Mouse (Mus musculus) kidney, embryonic 14.5 days (tissue): ENCODE measurements around the gene E130308A19Rik. TPM values are rescaled to one million over a fixed set of nuclear protein-coding genes. Genes with fewer than 3 reads are reported as not detected.
"Not testable (repeated sequence)": the region's sequence is repeated elsewhere in the genome, so short reads cannot be mapped to it uniquely, and the experiment has no call there.

ENCODE experiments used
- ATAC-seq: fragments of 200-750 bp; cut with Nextera tagmentation; 2 replicates; pipeline ENCODE4 v1.8.0; 2017; ENCODE audit warnings: moderate number of reproducible peaks, mild to moderate bottlenecking, moderate TSS enrichment, moderate library complexity; ENCODE audit not compliant: low FRiP score, low TSS enrichment
- H3K27ac ChIP-seq: fragments of 300-500 bp; sonication (generic); 2 replicates; pipeline ENCODE4 v1.5.1; 2014; ENCODE audit warnings: low read depth, mild to moderate bottlenecking, low read length, moderate library complexity, mixed read lengths
- H3K27me3 ChIP-seq: fragments of 300-500 bp; sonication (generic); 2 replicates; pipeline ENCODE4 v1.6.1; 2014; ENCODE audit warnings: mild to moderate bottlenecking, low read length; ENCODE audit not compliant: control insufficient read depth, insufficient read depth
- H3K36me3 ChIP-seq: fragments of 300-500 bp; sonication (generic); 2 replicates; pipeline ENCODE4 v1.6.1; 2014; ENCODE audit warnings: low read length, mixed read lengths; ENCODE audit not compliant: control insufficient read depth, insufficient read depth
- H3K4me1 ChIP-seq: fragments of 300-500 bp; sonication (generic); 2 replicates; pipeline ENCODE4 v1.6.1; 2014; ENCODE audit warnings: low read length, mixed read lengths; ENCODE audit not compliant: control insufficient read depth, insufficient read depth
- H3K4me2 ChIP-seq: fragments of 300-500 bp; sonication (generic); replicated peaks from 2 replicates; pipeline ENCODE4 v1.6.1; 2014; ENCODE audit warnings: low read depth, mild to moderate bottlenecking, low read length
- H3K4me3 ChIP-seq: fragments of 300-500 bp; sonication (generic); 2 replicates; pipeline ENCODE4 v1.5.1; 2014; ENCODE audit warnings: mild to moderate bottlenecking, low read length
- H3K9ac ChIP-seq: fragments of 300-500 bp; sonication (generic); 2 replicates; pipeline ENCODE4 v1.6.1; 2014; ENCODE audit warnings: low read depth, mild to moderate bottlenecking, low read length, moderate library complexity
- H3K9me3 ChIP-seq: fragments of 300-500 bp; sonication (generic); 2 replicates; pipeline ENCODE4 v1.6.1; 2016; ENCODE audit warnings: low read length; ENCODE audit not compliant: control insufficient read depth
- WGBS: fragments of 180-500 bp; shearing (Covaris S2); extraction: QIAGEN DNeasy Blood & Tissue Kit; methylation state at CpG from one replicate; pipeline ENCODE4 v1.1.7; 2014; 5-methylcytosine and 5-hydroxymethylcytosine counted together
- polyA plus RNA-seq: library from polyadenylated mRNA; unstranded; fragments of >200 nt; fragmentation: Nextera tagmentation; extraction: Ambion mirVana; gene quantifications from 2 replicates; pipeline ENCODE4 v1.2.1, GENCODE M21; 2014

E130308A19Rik gene
- polyA plus RNA-seq, 1 experiment from 2014 or later = 47.3 TPM

DNA sequence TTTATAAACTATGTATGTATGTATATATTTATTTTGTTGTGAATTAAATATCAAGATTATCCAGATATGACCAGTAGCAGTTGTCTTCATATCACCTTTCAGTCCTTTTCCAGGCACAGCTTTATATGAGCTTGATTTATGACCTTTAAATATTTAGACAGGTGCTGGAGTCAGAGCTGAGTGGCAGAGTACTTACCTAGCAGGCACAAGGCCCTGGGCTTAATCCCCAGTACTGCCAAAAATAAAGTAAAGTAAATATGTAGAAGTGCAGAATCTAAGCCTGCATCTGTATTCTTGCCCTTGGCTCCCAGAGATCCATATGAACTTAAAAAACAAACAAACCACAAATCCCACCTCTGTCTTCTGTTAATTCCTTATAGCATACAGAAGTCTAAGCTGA lies 163.0 kb downstream of the E130308A19Rik start:
- Histone ChIP-seq H3K27me3 (0 out of 2 replicates have a peak, but pooled peaks cover 2% of the 10 kb centered on the region), H3K27ac (no peak overlapping the region), H3K9me3 (no peaks in the 10 kb centered on the region), H3K4me3 (no peak overlapping the region), H3K4me1 (no peaks in the 10 kb centered on the region), H3K36me3 (no peaks in the 10 kb centered on the region), H3K9ac (no peak overlapping the region), H3K4me2 (no peak overlapping the region)
- ATAC-seq = no peak

DNA sequence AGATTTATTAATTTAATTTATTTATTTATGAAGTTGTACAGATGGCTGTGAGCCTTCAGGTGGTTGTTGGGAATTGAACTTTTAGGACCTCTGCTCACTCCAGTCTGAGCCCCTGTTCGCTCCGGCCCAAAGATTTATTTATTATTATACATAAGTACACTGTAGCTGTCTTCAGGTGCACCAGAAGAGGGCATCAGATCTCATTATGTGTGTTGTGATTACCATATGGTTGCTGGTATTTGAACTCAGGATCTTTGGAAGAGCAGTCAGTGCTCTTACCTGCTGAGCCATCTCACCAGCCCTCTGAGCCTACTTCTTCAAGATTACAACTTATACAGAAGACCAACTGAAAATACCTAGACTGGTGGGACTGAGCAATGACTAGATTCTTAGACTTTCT lies 167.6 kb downstream of the E130308A19Rik start:
- not testable (repeated sequence) for H3K36me3 ChIP-seq, H3K27ac ChIP-seq, ATAC-seq, H3K9ac ChIP-seq, H3K4me3 ChIP-seq, H3K4me1 ChIP-seq, H3K27me3 ChIP-seq, H3K9me3 ChIP-seq, H3K4me2 ChIP-seq
- WGBS = 88% methylated on average over 2 of the region's 2 CpGs

GRCm38 (mm10) chr4:59794116-59794515 lies 168.1 kb downstream of the E130308A19Rik start:
- 0 out of 2 replicates have a peak, but pooled peaks cover 2% of the 10 kb centered on the region for H3K27me3 ChIP-seq
- no peak overlapping the region for H3K27ac ChIP-seq
- 80% methylated on average over 2 of the region's 2 CpGs for WGBS
- H3K9ac ChIP-seq = no peak overlapping the region
- no peaks in the 10 kb centered on the region for H3K4me1 ChIP-seq
- H3K36me3 ChIP-seq = no peaks in the 10 kb centered on the region
- no peaks in the 10 kb centered on the region for H3K9me3 ChIP-seq
- no peak overlapping the region for H3K4me2 ChIP-seq
- no peak overlapping the region for H3K4me3 ChIP-seq
- no peak for ATAC-seq

DNA sequence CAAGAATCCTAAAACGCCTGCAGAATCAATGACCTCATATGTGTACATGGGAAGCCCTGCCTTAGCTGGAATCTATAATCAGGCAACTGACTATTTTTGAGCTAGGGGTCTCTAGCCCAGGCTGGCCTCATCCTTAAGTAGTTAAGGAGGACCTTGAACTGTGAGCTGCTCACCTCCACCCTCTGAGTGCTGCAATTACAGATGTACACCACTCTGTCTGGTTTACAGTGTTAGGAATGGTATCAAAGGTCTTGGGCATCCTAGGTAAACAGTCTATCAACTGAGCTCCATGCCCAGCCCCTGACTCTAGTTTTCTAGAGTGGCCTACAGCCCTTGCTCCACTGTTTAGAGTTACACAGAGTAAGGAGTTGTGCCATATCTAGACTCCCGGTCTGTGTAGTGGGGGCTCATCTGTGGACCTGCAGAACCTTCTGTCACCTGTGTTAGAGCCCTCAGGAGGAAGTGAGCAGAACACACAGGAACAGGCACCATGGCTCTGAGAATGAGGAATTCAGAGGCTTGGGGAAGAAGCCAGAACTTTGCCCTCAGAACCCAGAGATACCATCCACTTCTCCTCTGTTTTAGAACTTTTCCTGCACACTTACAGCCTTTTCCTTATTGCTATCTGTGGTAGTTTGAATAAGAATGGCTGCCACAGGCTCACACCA lies 169.9 kb downstream of the E130308A19Rik start:
- H3K36me3 ChIP-seq = no peaks in the 10 kb centered on the region
- H3K4me3 ChIP-seq = no peak overlapping the region
- WGBS = 78% methylated on average over 2 of the region's 2 CpGs
- H3K27ac ChIP-seq = no peak overlapping the region
- no peaks in the 10 kb centered on the region for H3K4me1 ChIP-seq
- H3K9ac ChIP-seq = no peak overlapping the region
- no peaks in the 10 kb centered on the region for H3K9me3 ChIP-seq
- ATAC-seq = no peak
- no peak overlapping the region for H3K4me2 ChIP-seq
- 0 out of 2 replicates have a peak, but pooled peaks cover 2% of the 10 kb centered on the region for H3K27me3 ChIP-seq

DNA sequence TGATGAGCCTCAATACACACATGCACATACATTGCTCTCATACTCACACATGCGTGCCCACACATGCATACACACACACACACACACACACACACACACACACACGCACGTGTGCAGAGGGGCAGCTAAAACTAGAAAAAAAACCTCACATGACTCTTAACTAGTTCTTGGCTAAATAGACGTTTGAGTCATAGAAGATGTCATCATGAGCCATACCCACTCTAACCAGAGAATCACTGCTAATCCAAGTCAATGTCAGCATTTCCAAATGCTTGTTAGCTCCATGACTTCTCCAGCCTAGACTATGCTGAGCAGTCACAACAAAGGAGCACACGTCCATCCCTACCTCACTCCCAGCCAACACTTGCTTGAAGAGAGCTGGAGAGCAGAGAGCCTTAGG lies 174.2 kb downstream of the E130308A19Rik start:
- Histone ChIP-seq H3K27me3 (no peaks in the 10 kb centered on the region), H3K4me3 (no peak overlapping the region), H3K4me1 (0 out of 2 replicates have a peak, but pooled peaks cover 4% of the 10 kb centered on the region), H3K27ac (no peak overlapping the region), H3K36me3 (no peaks in the 10 kb centered on the region), H3K4me2 (no peak overlapping the region), H3K9ac (no peak overlapping the region), H3K9me3 (no peaks in the 10 kb centered on the region)
- 86% methylated on average over 5 of the region's 5 CpGs for WGBS
- no peak for ATAC-seq

- Histone ChIP-seq H3K4me2 (no peak within 1 kb of the TSS), H3K36me3 (no peaks in the 10 kb centered on the region)
- no peak for ATAC-seq
These were observed 175.5 kb downstream of the E130308A19Rik start, which contains the start of gene Inip for GRCm38 (mm10) chr4:59801489-59801888. Inip (minus strand) TSS chr4:59801589.

DNA sequence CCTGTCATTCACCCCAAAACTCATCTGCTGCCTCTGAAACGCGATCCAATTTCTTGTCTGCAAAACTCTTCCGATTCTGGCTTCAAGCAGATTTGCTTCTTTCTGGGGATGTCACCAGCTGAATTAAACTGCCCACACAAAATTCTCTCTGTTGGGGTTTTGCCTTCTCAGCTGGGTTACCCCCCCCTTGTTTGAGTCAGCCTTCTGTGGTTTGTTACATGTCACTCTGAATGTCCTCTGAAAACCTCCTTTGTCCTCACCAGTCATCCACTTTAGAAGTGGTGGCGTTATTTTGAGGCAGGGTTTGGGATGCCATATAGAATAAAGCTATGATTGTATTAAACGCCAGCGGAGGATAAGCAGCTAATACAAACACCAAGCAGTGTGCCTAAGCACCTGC lies 176.1 kb downstream of the E130308A19Rik start:
- no peaks in the 10 kb centered on the region for H3K27me3 ChIP-seq
- WGBS = 82% methylated on average over 6 of the region's 6 CpGs
- H3K36me3 ChIP-seq = no peaks in the 10 kb centered on the region
- no peak overlapping the region for H3K4me2 ChIP-seq
- no peaks in the 10 kb centered on the region for H3K9me3 ChIP-seq
- no peak for ATAC-seq
- H3K4me3 ChIP-seq = no peak overlapping the region
- no peak overlapping the region for H3K9ac ChIP-seq
- H3K27ac ChIP-seq = no peak overlapping the region
- H3K4me1 ChIP-seq = peaks cover 6% of the 10 kb centered on the region; the same call in 1 of the 2 replicates

More at GRCm38 (mm10) chr4:59801489-59801888, 175.5 kb downstream of the E130308A19Rik start, which contains the start of gene Inip:
- Histone ChIP-seq H3K4me3 (no peak within 1 kb of the TSS), H3K4me1 (0 out of 2 replicates have a peak, but pooled peaks cover 4% of the 10 kb centered on the region), H3K27ac (no peak within 1 kb of the TSS), H3K9me3 (no peaks in the 10 kb centered on the region), H3K9ac (no peak within 1 kb of the TSS), H3K27me3 (no peaks in the 10 kb centered on the region)

- no peak overlapping the region for H3K9ac ChIP-seq
- ATAC-seq = no peak
- H3K27ac ChIP-seq = no peak overlapping the region
- peaks cover 8% of the 10 kb centered on the region; the same call in 1 of the 2 replicates for H3K4me1 ChIP-seq
- 60% methylated on average over 4 of the region's 4 CpGs for WGBS
- no peak overlapping the region for H3K4me2 ChIP-seq
- H3K4me3 ChIP-seq = no peak overlapping the region
- H3K9me3 ChIP-seq = no peaks in the 10 kb centered on the region
- no peaks in the 10 kb centered on the region for H3K27me3 ChIP-seq
- no peaks in the 10 kb centered on the region for H3K36me3 ChIP-seq
These were observed 176.8 kb downstream of the E130308A19Rik start for GRCm38 (mm10) chr4:59802792-59803191.

GRCm38 (mm10) chr4:59803358-59803757 lies 177.3 kb downstream of the E130308A19Rik start:
- H3K27me3 ChIP-seq = no peaks in the 10 kb centered on the region
- 83% methylated on average over 5 of the region's 5 CpGs for WGBS
- no peaks in the 10 kb centered on the region for H3K36me3 ChIP-seq
- peaks cover 8% of the 10 kb centered on the region; the same call in 1 of the 2 replicates for H3K4me1 ChIP-seq
- no peak overlapping the region for H3K4me3 ChIP-seq
- no peaks in the 10 kb centered on the region for H3K9me3 ChIP-seq
- no peak overlapping the region for H3K9ac ChIP-seq
- no peak for ATAC-seq
- no peak overlapping the region for H3K4me2 ChIP-seq
- H3K27ac ChIP-seq = no peak overlapping the region
